Mouse (Mus musculus) liver, adult 2 months (tissue): ENCODE results near the gene Nfkbid. TPM values are rescaled to one million over a fixed set of nuclear protein-coding genes. Genes with fewer than 3 reads are reported as not detected.

Experiments used
- DNase-seq: peaks from one replicate; pipeline ENCODE4 v3.0.0-alpha.2; 2011; ENCODE audit warnings: low read depth, low spot score; ENCODE audit errors: extremely low read depth
- H3K27ac ChIP-seq: fragments of 200-500 bp; replicated peaks from 2 replicates; pipeline ENCODE4 v1.5.1; 2012; ENCODE audit warnings: low read depth, mild to moderate bottlenecking, control low read depth, inconsistent platforms, low read length; ENCODE audit not compliant: insufficient read depth
- H3K27me3 ChIP-seq: fragments of 200-500 bp; 2 replicates; pipeline ENCODE4 v1.6.1; 2012; ENCODE audit warnings: mild to moderate bottlenecking, moderate library complexity, low read length, inconsistent platforms; ENCODE audit not compliant: control insufficient read depth, insufficient read depth
- H3K36me3 ChIP-seq: fragments of 200-500 bp; 2 replicates; pipeline ENCODE4 v1.6.1; 2012; ENCODE audit warnings: low read length, inconsistent platforms; ENCODE audit not compliant: control insufficient read depth, insufficient read depth
- H3K4me1 ChIP-seq: fragments of 200-500 bp; 2 replicates; pipeline ENCODE4 v1.6.1; 2011; ENCODE audit warnings: low read length; ENCODE audit not compliant: control insufficient read depth, insufficient read depth
- H3K4me3 ChIP-seq: fragments of 200-500 bp; 2 replicates; pipeline ENCODE4 v1.5.1; 2011; ENCODE audit warnings: low read depth, mild to moderate bottlenecking, control low read depth, low read length, moderate library complexity; ENCODE audit not compliant: insufficient read depth
- H3K79me2 ChIP-seq: fragments of 200-500 bp; 2 replicates; pipeline ENCODE4 v1.6.1; 2012; ENCODE audit warnings: inconsistent platforms, mild to moderate bottlenecking, low read length, moderate library complexity; ENCODE audit not compliant: control insufficient read depth, insufficient read depth
- H3K9ac ChIP-seq: fragments of 200-500 bp; 2 replicates; pipeline ENCODE4 v1.6.1; 2012; ENCODE audit warnings: low read depth, mild to moderate bottlenecking, control low read depth, inconsistent platforms, low read length
- CTCF ChIP-seq: fragments of 200-500 bp; IDR thresholded peaks from 2 replicates; pipeline ENCODE4 v1.5.1; 2011; ENCODE audit warnings: low read depth, low read length, control low read depth
- POLR2A ChIP-seq: fragments of 200-500 bp; IDR thresholded peaks from 2 replicates; pipeline ENCODE4 v1.6.1; 2011; ENCODE audit warnings: low read length, control low read depth; ENCODE audit not compliant: insufficient read depth; ENCODE audit errors: extremely low read depth
- WGBS: fragments of 180-500 bp; shearing (Covaris S2); methylation state at CpG from one replicate; pipeline ENCODE4 v1.1.7; 2018; 5-methylcytosine and 5-hydroxymethylcytosine counted together
- polyA plus RNA-seq: library from polyadenylated mRNA; depleted of rRNA; stranded (reverse); fragments of >200 nt; gene quantifications from 2 replicates; pipeline ENCODE4 v1.2.3, GENCODE M21; 2012
- total RNA-seq: library from RNA; depleted of rRNA; stranded (reverse); fragments of >200 nt; gene quantifications from 2 replicates; pipeline ENCODE4 v1.2.3, GENCODE M21; 2014

The Nfkbid gene
- total and polyA plus RNA-seq, 2 experiments = 0.55 to 0.92 TPM

- no peaks in the 10 kb centered on the region for H3K36me3 ChIP-seq
- TF ChIP-seq CTCF (peak; percentile 13; the same call in 1 of the 2 replicates), POLR2A (no peak)
- no peaks in the 10 kb centered on the region for H3K79me2 ChIP-seq
- H3K27me3 ChIP-seq = no peaks in the 10 kb centered on the region
- 16% methylated on average over 3 of the region's 3 CpGs for WGBS
- no peak overlapping the region for H3K9ac ChIP-seq
- no peak overlapping the region for H3K4me3 ChIP-seq
- H3K4me1 ChIP-seq = no peaks in the 10 kb centered on the region
- no peak overlapping the region for H3K27ac ChIP-seq
- DNase-seq = peak; percentile 19
These were observed 10.3 kb downstream of the Nfkbid start for GRCm38 (mm10) chr7:30431793-30432192.

GRCm38 (mm10) chr7:30434238-30434637 lies 12.7 kb downstream of the Nfkbid start:
- H3K36me3 ChIP-seq = no peaks in the 10 kb centered on the region
- no peak overlapping the region for H3K4me3 ChIP-seq
- DNase-seq = no peak
- no peaks in the 10 kb centered on the region for H3K27me3 ChIP-seq
- no peaks in the 10 kb centered on the region for H3K79me2 ChIP-seq
- no peak overlapping the region for H3K9ac ChIP-seq
- no peaks in the 10 kb centered on the region for H3K4me1 ChIP-seq
- H3K27ac ChIP-seq = no peak overlapping the region
- 3% methylated on average over 10 of the region's 10 CpGs for WGBS
- no peak for TF ChIP-seq CTCF
- no peak for TF ChIP-seq POLR2A

- no peak overlapping the region for H3K27ac ChIP-seq
- no peaks in the 10 kb centered on the region for H3K36me3 ChIP-seq
- no peaks in the 10 kb centered on the region for H3K27me3 ChIP-seq
- no peaks in the 10 kb centered on the region for H3K4me1 ChIP-seq
- no peak overlapping the region for H3K4me3 ChIP-seq
- no peak overlapping the region for H3K9ac ChIP-seq
- no peak for TF ChIP-seq POLR2A
- no peak for TF ChIP-seq CTCF
- DNase-seq = no peak
- 73% methylated on average over 10 of the region's 10 CpGs for WGBS
- H3K79me2 ChIP-seq = no peaks in the 10 kb centered on the region
These were observed 13.2 kb downstream of the Nfkbid start for GRCm38 (mm10) chr7:30434701-30435100.

GRCm38 (mm10) chr7:30435156-30435555 lies 13.6 kb downstream of the Nfkbid start:
- Histone ChIP-seq H3K27me3 (no peaks in the 10 kb centered on the region), H3K79me2 (no peaks in the 10 kb centered on the region), H3K4me3 (no peak overlapping the region), H3K4me1 (no peaks in the 10 kb centered on the region), H3K9ac (no peak overlapping the region), H3K36me3 (no peaks in the 10 kb centered on the region), H3K27ac (no peak overlapping the region)
- DNase-seq = no peak
- TF ChIP-seq CTCF (no peak), POLR2A (no peak)
- WGBS = 62% methylated on average over 9 of the region's 9 CpGs

- no peak for DNase-seq
- H3K4me1 ChIP-seq = no peaks in the 10 kb centered on the region
- no peaks in the 10 kb centered on the region for H3K79me2 ChIP-seq
- H3K9ac ChIP-seq = no peak overlapping the region
- H3K27ac ChIP-seq = no peak overlapping the region
- no peaks in the 10 kb centered on the region for H3K27me3 ChIP-seq
- WGBS = 64% methylated on average over 10 of the region's 10 CpGs
- TF ChIP-seq CTCF = no peak
- no peak for TF ChIP-seq POLR2A
- no peaks in the 10 kb centered on the region for H3K36me3 ChIP-seq
- no peak overlapping the region for H3K4me3 ChIP-seq
These were observed 15.3 kb downstream of the Nfkbid start for GRCm38 (mm10) chr7:30436879-30437278.

GRCm38 (mm10) chr7:30439734-30440133 lies 18.2 kb downstream of the Nfkbid start:
- Histone ChIP-seq H3K4me1 (no peaks in the 10 kb centered on the region), H3K36me3 (no peaks in the 10 kb centered on the region), H3K79me2 (no peaks in the 10 kb centered on the region), H3K4me3 (no peak overlapping the region), H3K27me3 (peaks cover 7% of the 10 kb centered on the region), H3K27ac (no peak overlapping the region), H3K9ac (no peak overlapping the region)
- no peak for DNase-seq
- WGBS = 89% methylated on average over 13 of the region's 13 CpGs
- TF ChIP-seq CTCF (no peak), POLR2A (no peak)
